Mouse (Mus musculus): ENCODE results near the gene Itga11. TPM values are rescaled to one million over a fixed set of nuclear protein-coding genes. Genes with fewer than 3 reads are reported as not detected.
"Not testable (repeated sequence)": the region's sequence is repeated elsewhere in the genome, so short reads cannot be mapped to it uniquely, and the experiment has no call there.

Gene Itga11
- polyA plus RNA-seq, 1 experiment from 2014 or later, result 3.0 TPM

- Histone ChIP-seq H3K4me2 (replicated peaks; ENCODE audit: low read depth, low read length) (no peak overlapping the region), H3K4me1 (replicated peaks; ENCODE audit: control insufficient read depth, insufficient read depth, low read length) (no peaks in the 10 kb centered on the region), H3K36me3 (ENCODE audit: control insufficient read depth, insufficient read depth, low read length) (no peaks in the 10 kb centered on the region), H3K9me3 (ENCODE audit: control insufficient read depth, low read length) (no peaks in the 10 kb centered on the region), H3K27ac (ENCODE audit: low read depth, low read length) (no peak overlapping the region), H3K27me3 (ENCODE audit: control insufficient read depth, insufficient read depth, low read length) (no peaks in the 10 kb centered on the region), H3K4me3 (ENCODE audit: low read depth, low read length) (no peak overlapping the region), H3K9ac (ENCODE audit: low read depth, low read length) (no peak overlapping the region)
- no peak for ATAC-seq (ENCODE audit: low FRiP score)
- no peak for DNase-seq (ENCODE audit: low spot score)
- 84% methylated on average over 3 of the region's 3 CpGs for WGBS
Measured at GRCm38 (mm10) chr9:62649444-62649843, 28.2 kb upstream of the Itga11 start.

GRCm38 (mm10) chr9:62650764-62651163, 26.9 kb upstream of the Itga11 start:
- Histone ChIP-seq H3K27ac (ENCODE audit: low read depth, low read length) (no peak overlapping the region), H3K4me2 (replicated peaks; ENCODE audit: low read depth, low read length) (no peak overlapping the region), H3K27me3 (ENCODE audit: control insufficient read depth, insufficient read depth, low read length) (no peaks in the 10 kb centered on the region), H3K9ac (ENCODE audit: low read depth, low read length) (no peak overlapping the region), H3K9me3 (ENCODE audit: control insufficient read depth, low read length) (no peaks in the 10 kb centered on the region), H3K36me3 (ENCODE audit: control insufficient read depth, insufficient read depth, low read length) (no peaks in the 10 kb centered on the region), H3K4me1 (replicated peaks; ENCODE audit: control insufficient read depth, insufficient read depth, low read length) (no peaks in the 10 kb centered on the region), H3K4me3 (ENCODE audit: low read depth, low read length) (no peak overlapping the region)
- no peak for DNase-seq (ENCODE audit: low spot score)
- ATAC-seq (ENCODE audit: low FRiP score), result no peak
- 86% methylated on average over 6 of the region's 6 CpGs for WGBS

DNA sequence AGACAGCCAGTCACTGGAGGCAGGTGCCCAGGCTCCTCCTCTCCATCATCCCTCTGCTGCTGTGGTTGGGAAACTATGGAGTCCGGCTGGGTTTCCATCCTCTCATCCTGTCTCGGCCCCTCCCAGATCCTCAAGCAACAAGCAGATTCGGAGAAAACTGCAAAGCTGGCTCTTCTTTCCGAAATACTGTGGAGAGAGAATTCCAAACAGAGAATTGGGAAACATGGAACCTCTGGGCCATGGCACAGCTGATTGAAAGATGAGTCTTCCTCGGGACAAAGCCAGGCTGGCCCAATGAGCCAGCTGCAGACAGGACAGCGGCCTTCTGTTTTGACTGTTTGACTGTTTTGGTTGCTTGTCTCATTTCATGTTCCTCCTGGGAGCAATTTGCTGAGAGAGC, 23.3 kb upstream of the Itga11 start:
- Histone ChIP-seq H3K9ac (ENCODE audit: low read depth, low read length) (no peak overlapping the region), H3K27ac (ENCODE audit: low read depth, low read length) (no peak overlapping the region), H3K4me1 (replicated peaks; ENCODE audit: control insufficient read depth, insufficient read depth, low read length) (no peaks in the 10 kb centered on the region), H3K4me3 (ENCODE audit: low read depth, low read length) (no peak overlapping the region), H3K4me2 (replicated peaks; ENCODE audit: low read depth, low read length) (no peak overlapping the region), H3K9me3 (ENCODE audit: control insufficient read depth, low read length) (no peaks in the 10 kb centered on the region), H3K27me3 (ENCODE audit: control insufficient read depth, insufficient read depth, low read length) (no peaks in the 10 kb centered on the region), H3K36me3 (ENCODE audit: control insufficient read depth, insufficient read depth, low read length) (no peaks in the 10 kb centered on the region)
- ATAC-seq (ENCODE audit: low FRiP score) (no peak), DNase-seq (ENCODE audit: low spot score) (no peak)
- WGBS, result 65% methylated on average over 6 of the region's 6 CpGs

GRCm38 (mm10) chr9:62658016-62658415, 19.6 kb upstream of the Itga11 start:
- H3K9ac ChIP-seq (ENCODE audit: low read depth, low read length), result no peak overlapping the region
- H3K27me3 ChIP-seq (ENCODE audit: control insufficient read depth, insufficient read depth, low read length), result no peaks in the 10 kb centered on the region
- no peak overlapping the region for H3K27ac ChIP-seq (ENCODE audit: low read depth, low read length)
- no peak for ATAC-seq (ENCODE audit: low FRiP score)
- 79% methylated on average over 3 of the region's 3 CpGs for WGBS
- no peaks in the 10 kb centered on the region for H3K36me3 ChIP-seq (ENCODE audit: control insufficient read depth, insufficient read depth, low read length)
- H3K4me2 ChIP-seq (replicated peaks; ENCODE audit: low read depth, low read length), result no peak overlapping the region
- no peak for DNase-seq (ENCODE audit: low spot score)
- no peaks in the 10 kb centered on the region for H3K9me3 ChIP-seq (ENCODE audit: control insufficient read depth, low read length)
- no peak overlapping the region for H3K4me3 ChIP-seq (ENCODE audit: low read depth, low read length)
- H3K4me1 ChIP-seq (replicated peaks; ENCODE audit: control insufficient read depth, insufficient read depth, low read length), result no peaks in the 10 kb centered on the region

DNA sequence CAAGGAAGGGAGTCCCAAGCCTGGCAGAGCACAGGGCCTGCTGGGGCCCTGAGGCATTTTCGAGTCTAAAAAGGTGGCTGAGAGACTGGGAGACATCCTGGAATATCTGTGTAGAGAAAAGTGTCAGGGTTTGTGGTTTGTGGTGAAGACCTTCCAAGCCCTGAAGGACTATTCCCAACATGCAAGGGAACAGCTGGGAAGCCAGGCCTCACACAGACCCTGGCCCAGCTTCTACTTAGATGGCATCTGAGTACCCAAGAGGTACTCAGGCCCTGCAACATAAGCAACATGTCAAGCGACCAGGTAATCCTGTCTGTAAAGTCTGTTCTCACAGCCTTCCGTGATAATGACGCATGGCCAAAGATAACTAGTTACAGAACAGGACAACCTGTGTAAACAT, 18.6 kb upstream of the Itga11 start:
- DNase-seq (ENCODE audit: low spot score) (no peak), ATAC-seq (ENCODE audit: low FRiP score) (no peak)
- H3K27ac ChIP-seq (ENCODE audit: low read depth, low read length), result no peak overlapping the region
- 85% methylated on average over 4 of the region's 4 CpGs for WGBS
- no peak overlapping the region for H3K4me3 ChIP-seq (ENCODE audit: low read depth, low read length)
- no peaks in the 10 kb centered on the region for H3K36me3 ChIP-seq (ENCODE audit: control insufficient read depth, insufficient read depth, low read length)
- no peaks in the 10 kb centered on the region for H3K9me3 ChIP-seq (ENCODE audit: control insufficient read depth, low read length)
- H3K4me2 ChIP-seq (replicated peaks; ENCODE audit: low read depth, low read length), result no peak overlapping the region
- H3K9ac ChIP-seq (ENCODE audit: low read depth, low read length), result no peak overlapping the region
- H3K4me1 ChIP-seq (replicated peaks; ENCODE audit: control insufficient read depth, insufficient read depth, low read length), result no peaks in the 10 kb centered on the region
- no peaks in the 10 kb centered on the region for H3K27me3 ChIP-seq (ENCODE audit: control insufficient read depth, insufficient read depth, low read length)

GRCm38 (mm10) chr9:62660971-62661370, 16.7 kb upstream of the Itga11 start:
- H3K9me3 ChIP-seq (ENCODE audit: control insufficient read depth, low read length); H3K4me3 ChIP-seq (ENCODE audit: low read depth, low read length); H3K36me3 ChIP-seq (ENCODE audit: control insufficient read depth, insufficient read depth, low read length); H3K4me2 ChIP-seq (replicated peaks; ENCODE audit: low read depth, low read length); H3K27me3 ChIP-seq (ENCODE audit: control insufficient read depth, insufficient read depth, low read length); H3K9ac ChIP-seq (ENCODE audit: low read depth, low read length); H3K27ac ChIP-seq (ENCODE audit: low read depth, low read length); DNase-seq (ENCODE audit: low spot score); ATAC-seq (ENCODE audit: low FRiP score); H3K4me1 ChIP-seq (replicated peaks; ENCODE audit: control insufficient read depth, insufficient read depth, low read length): not testable (repeated sequence)
- WGBS, result 94% methylated on average over 9 of the region's 9 CpGs

GRCm38 (mm10) chr9:62663443-62663842, 14.2 kb upstream of the Itga11 start:
- no peak overlapping the region for H3K9ac ChIP-seq (ENCODE audit: low read depth, low read length)
- DNase-seq (ENCODE audit: low spot score), result no peak
- H3K36me3 ChIP-seq (ENCODE audit: control insufficient read depth, insufficient read depth, low read length), result no peaks in the 10 kb centered on the region
- H3K27ac ChIP-seq (ENCODE audit: low read depth, low read length), result no peak overlapping the region
- no peak overlapping the region for H3K4me2 ChIP-seq (replicated peaks; ENCODE audit: low read depth, low read length)
- no peaks in the 10 kb centered on the region for H3K4me1 ChIP-seq (replicated peaks; ENCODE audit: control insufficient read depth, insufficient read depth, low read length)
- 73% methylated on average over 2 of the region's 2 CpGs for WGBS
- no peak for ATAC-seq (ENCODE audit: low FRiP score)
- no peaks in the 10 kb centered on the region for H3K27me3 ChIP-seq (ENCODE audit: control insufficient read depth, insufficient read depth, low read length)
- no peak overlapping the region for H3K4me3 ChIP-seq (ENCODE audit: low read depth, low read length)
- no peaks in the 10 kb centered on the region for H3K9me3 ChIP-seq (ENCODE audit: control insufficient read depth, low read length)

DNA sequence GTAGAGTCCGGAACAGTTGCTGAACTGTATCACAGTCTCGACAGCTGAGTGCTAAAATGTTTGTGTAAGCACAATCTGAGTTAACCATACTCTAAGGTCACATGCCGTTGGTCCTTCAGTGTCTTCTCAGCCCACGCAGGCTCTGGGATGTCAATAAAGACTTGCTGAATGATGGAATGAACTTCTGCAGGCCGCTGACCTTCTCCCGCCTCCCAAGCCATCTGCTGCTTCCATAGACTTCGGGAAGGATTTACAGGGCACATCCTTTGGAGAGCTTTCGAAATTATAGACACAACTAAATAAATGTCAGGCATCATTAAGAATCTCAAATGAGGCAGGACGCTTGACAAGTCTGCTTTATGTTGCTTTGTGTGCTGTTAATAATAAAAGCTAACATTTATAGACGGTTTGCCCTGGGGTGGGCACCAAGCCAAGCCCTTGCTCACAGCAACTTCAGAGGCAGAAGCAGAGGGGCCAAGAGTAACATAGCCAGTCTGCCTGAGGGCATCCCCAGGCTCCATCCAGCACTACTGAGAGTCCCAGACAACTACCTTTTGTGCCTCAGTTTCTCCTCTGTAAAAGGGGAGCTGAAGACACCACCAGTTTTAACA, 13.4 kb upstream of the Itga11 start:
- no peak for ATAC-seq (ENCODE audit: low FRiP score)
- H3K9ac ChIP-seq (ENCODE audit: low read depth, low read length), result no peak overlapping the region
- no peak overlapping the region for H3K4me2 ChIP-seq (replicated peaks; ENCODE audit: low read depth, low read length)
- H3K4me1 ChIP-seq (replicated peaks; ENCODE audit: control insufficient read depth, insufficient read depth, low read length), result no peaks in the 10 kb centered on the region
- H3K36me3 ChIP-seq (ENCODE audit: control insufficient read depth, insufficient read depth, low read length), result no peaks in the 10 kb centered on the region
- H3K9me3 ChIP-seq (ENCODE audit: control insufficient read depth, low read length), result no peaks in the 10 kb centered on the region
- H3K4me3 ChIP-seq (ENCODE audit: low read depth, low read length), result no peak overlapping the region
- DNase-seq (ENCODE audit: low spot score), result no peak
- 56% methylated on average over 10 of the region's 10 CpGs for WGBS
- H3K27me3 ChIP-seq (ENCODE audit: control insufficient read depth, insufficient read depth, low read length), result no peaks in the 10 kb centered on the region
- H3K27ac ChIP-seq (ENCODE audit: low read depth, low read length), result no peak overlapping the region

DNA sequence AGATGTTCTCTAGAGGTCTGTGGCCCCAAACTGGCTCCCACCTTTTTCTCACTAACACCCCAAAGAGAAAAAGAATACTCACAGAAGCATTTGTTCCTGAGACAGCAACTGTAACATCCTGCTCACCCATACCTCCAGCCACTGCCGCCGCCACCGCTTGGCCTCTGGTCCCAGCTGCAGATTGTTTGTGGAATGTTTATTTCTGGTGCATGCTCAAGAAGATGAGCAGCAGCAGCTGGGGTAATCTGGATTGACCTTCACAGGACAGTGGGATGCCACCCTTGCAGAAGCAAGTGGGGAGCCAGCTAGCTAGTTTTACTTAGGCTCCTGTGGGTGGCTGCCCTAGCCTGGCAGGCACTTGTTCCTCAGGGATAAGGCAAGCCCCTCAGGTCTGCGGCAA, 11.7 kb upstream of the Itga11 start:
- no peak for ATAC-seq (ENCODE audit: low FRiP score)
- Histone ChIP-seq H3K4me2 (replicated peaks; ENCODE audit: low read depth, low read length) (no peak overlapping the region), H3K4me3 (ENCODE audit: low read depth, low read length) (no peak overlapping the region), H3K9ac (ENCODE audit: low read depth, low read length) (no peak overlapping the region), H3K36me3 (ENCODE audit: control insufficient read depth, insufficient read depth, low read length) (no peaks in the 10 kb centered on the region), H3K27me3 (ENCODE audit: control insufficient read depth, insufficient read depth, low read length) (no peaks in the 10 kb centered on the region), H3K9me3 (ENCODE audit: control insufficient read depth, low read length) (no peaks in the 10 kb centered on the region), H3K4me1 (replicated peaks; ENCODE audit: control insufficient read depth, insufficient read depth, low read length) (no peaks in the 10 kb centered on the region), H3K27ac (ENCODE audit: low read depth, low read length) (no peak overlapping the region)
- WGBS, result 92% methylated on average over 4 of the region's 4 CpGs
- no peak for DNase-seq (ENCODE audit: low spot score)
